Mouse (Mus musculus): ENCODE data around the gene Clasp2.
A peak's percentile ranks its signal among the peaks of the same experiment; 100 is the strongest.

The Clasp2 gene

GRCm38 (mm10) chr9:113935638-113936037 lies 194.4 kb downstream of the Clasp2 start:
- peak in 1 of 2 experiments; percentile 8 for DNase-seq

DNA sequence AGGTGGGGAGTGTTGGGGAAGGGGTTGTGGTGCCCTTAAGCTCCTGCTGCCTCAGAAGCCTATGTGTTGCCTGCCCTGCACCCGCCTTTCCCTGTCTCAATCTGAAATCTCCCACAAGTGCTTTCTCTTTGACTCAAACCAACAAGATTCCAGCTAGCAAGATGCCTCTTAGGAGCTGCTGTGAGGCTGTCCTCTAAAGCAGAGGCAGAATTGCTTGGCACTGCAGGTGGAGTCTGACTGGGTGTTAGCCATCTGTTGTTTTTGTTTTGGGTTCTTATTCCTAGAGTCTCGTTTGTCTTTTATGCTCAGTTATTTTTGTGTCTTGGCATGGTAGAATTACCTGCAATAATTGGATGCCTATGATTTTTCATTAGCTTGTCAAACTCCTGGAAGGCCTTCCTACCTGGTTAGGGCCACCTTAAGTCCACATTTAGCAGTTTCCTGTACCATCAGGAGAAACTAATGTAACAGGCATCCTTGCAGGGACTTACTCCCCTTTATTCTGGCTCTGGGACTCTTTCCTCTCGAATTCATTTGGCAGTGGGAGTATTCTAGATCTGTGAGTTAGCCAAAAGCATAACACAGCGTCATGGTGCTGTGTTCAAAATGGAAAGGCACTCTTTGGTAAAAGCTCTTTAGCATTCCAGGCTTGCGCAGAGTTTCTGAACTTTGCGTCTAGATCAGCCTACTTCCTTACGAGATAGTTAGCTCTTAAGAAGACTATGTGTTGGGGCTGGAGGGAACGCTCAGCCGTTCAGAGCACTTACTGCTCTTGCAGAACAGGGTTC lies 198.0 kb downstream of the Clasp2 start:
- DNase-seq, result no peak

GRCm38 (mm10) chr9:113941103-113941805 lies 200.0 kb downstream of the Clasp2 start:
- no peak for DNase-seq

GRCm38 (mm10) chr9:113943372-113943771 lies 202.1 kb downstream of the Clasp2 start:
- no peak for DNase-seq

- DNase-seq, result no peak
Observed at GRCm38 (mm10) chr9:113947216-113947615, 205.9 kb downstream of the Clasp2 start.

- no peak for DNase-seq
Observed at GRCm38 (mm10) chr9:113957777-113958176, 216.5 kb downstream of the Clasp2 start.

GRCm38 (mm10) chr9:113963718-113964117 lies 222.4 kb downstream of the Clasp2 start:
- no peak for DNase-seq

DNA sequence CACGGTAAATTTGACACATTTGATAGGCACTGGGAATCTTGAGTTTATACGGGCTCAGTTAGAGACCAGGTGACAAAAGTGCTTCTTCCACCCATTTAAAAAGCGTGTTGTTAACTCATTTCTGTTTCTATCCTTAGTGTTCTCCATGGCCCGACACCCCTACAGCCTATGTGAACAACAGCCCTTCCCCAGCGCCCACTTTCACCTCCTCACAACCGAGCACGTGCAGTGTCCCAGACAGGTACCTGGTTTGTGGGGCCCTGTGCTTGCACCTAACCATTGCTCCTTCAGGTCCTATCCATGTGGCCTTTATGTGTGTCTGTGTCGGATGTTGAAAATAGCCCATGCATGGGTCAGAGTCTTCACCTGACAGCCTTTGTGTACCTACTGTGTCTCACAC lies 223.1 kb downstream of the Clasp2 start:
- DNase-seq, result no peak

GRCm38 (mm10) chr9:113966838-113967237 lies 225.6 kb downstream of the Clasp2 start:
- no peak for DNase-seq

DNA sequence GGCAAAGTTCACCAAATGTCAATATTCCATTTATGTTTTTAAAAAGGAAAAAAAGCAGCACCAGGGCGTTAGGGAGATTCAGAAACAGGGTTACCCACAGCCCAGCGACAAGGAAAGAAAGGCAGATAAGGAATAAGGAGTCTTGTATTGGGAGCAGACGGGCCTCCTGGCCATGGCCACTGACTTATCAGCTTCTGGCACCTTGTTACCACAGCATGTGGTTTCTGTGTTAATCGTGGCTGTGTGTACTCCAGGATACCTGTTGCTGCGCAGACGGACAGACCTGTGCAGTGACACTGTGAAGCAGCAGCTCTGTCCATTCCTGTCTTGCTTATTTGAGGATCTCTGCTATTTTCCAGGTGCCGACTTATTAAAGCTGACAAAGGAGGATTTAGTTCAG lies 227.7 kb downstream of the Clasp2 start:
- no peak for DNase-seq
